Mouse (Mus musculus) G1E-ER4 (cell line): ENCODE data around the gene Gcnt2. TPM values are rescaled to one million over a fixed set of nuclear protein-coding genes. Genes with fewer than 3 reads are reported as not detected.

Source experiments
- GATA1 ChIP-seq: IDR thresholded peaks from one replicate; pipeline ENCODE4 v1.8.0; 2012; ENCODE audit warnings: low read length, inconsistent platforms
- polyA plus RNA-seq: library from polyadenylated mRNA; stranded (reverse); fragments of >175 nt; gene quantifications from 2 replicates; pipeline ENCODE4 v1.2.3, GENCODE M21; 2012

The Gcnt2 gene
- polyA plus RNA-seq, 1 experiment: not detected

- no peak for TF ChIP-seq GATA1
Measured at GRCm38 (mm10) chr13:40856786-40857185, 2.8 kb upstream of the Gcnt2 start.

DNA sequence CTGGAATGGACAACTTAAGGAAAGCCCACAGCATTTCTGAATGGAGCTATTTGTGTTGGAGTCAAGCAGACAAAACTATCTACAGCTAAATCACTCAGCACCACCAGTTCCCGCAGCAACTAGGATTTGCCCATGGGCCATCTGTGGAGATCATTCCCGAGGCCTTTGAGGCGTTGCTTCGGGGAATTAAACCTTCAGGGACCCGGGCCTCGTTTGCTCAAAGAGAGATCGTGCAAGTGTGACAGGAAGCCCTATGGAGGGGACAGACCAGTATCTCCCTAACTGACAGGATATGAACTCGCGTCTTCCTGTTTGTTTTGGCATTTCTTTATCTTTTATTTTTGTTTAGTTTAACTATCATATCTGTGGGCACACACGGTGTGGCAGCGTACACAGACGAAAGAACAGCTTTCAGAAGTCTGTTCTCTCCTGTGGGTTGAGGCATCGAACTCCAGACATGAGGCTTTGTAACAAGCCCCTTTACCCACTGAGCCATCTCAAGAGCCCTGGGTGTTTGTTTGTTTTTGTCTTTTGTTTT is 2.2 kb upstream of the Gcnt2 start:
- no peak for TF ChIP-seq GATA1

DNA sequence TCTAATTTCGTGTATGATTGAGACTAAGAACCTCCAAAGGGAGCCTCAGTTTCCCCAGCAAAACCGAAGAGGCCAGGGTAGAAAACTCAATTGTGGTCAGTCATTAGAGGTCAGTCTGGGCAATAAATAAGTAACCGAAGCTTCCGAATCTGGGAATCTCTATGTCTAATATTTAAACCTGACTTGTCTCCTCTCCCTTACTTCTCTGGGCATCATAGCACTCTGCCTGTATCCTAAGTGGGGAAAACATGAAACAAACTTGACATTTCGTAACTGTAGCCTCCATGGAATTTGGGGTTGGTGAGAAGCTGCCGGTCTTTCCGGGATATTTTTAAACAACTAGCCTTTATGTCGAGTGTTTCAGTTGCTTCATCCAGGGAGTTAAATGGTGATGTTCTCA is 329 bp upstream of the Gcnt2 start:
- TF ChIP-seq GATA1: no peak

- TF ChIP-seq GATA1: no peak
Measured at GRCm38 (mm10) chr13:40863006-40863405, 3.5 kb downstream of the Gcnt2 start.

- TF ChIP-seq GATA1: no peak
Measured at GRCm38 (mm10) chr13:40868844-40869587, 9.5 kb downstream of the Gcnt2 start.

DNA sequence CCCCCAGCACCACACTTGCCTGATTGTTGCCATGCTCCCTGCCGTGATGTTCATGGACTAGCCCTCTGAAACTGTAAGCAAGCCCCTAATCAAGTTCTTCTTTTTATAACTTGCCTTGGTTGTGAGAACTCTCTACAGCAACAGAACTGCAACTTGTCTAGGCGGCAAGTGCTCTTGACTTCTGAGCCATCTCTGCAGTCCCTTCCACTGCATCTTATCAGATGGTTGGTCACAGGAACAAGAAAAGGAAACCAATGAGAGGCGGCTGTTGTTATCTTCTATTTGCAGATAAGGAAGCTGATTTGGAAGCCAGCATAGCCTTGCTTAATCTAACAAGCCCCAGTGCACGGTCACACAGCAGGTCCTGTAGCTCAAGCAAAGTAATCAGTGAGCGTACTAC is 14.5 kb downstream of the Gcnt2 start:
- TF ChIP-seq GATA1: no peak

- no peak for TF ChIP-seq GATA1
Measured at GRCm38 (mm10) chr13:40875415-40875814, 15.9 kb downstream of the Gcnt2 start.

DNA sequence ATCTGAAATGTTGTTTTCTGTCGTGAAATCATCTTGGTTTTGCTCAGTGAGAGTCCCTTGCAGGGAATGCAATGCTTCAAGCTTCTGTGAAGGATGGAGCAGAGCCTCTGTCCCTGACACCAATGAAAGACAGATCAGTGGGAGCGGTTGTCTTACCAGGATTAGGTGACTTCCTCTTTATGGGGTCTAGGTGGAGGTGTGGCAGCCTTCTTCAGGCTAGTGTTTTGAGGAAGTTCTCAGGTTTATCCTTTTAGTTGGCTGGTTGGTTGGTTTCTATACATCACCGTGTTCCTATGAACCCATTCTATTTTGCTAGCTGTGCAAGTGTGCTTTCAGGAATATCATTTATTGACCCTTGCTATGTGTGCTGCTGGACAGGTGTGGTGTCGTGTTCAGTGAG is 18.0 kb downstream of the Gcnt2 start:
- no peak for TF ChIP-seq GATA1

DNA sequence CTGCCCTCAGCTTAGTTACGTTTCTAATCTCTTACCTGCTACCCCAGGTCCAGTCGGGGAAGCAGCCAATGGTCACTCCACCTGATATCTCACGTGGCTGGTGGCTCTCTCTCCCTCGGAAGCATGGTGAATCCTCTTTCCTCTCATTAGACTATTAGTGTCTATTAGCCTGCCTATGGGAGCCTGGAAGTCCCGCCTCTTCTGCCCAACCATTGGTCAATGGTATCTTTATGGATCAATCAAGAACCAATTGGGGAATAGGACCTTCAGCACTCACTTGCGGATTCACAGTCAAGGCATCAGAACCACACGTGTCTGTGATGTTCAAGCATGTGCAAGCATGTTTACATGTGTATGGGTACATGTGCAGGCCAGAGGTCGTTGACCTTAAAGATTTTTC is 21.0 kb downstream of the Gcnt2 start:
- TF ChIP-seq GATA1: no peak

DNA sequence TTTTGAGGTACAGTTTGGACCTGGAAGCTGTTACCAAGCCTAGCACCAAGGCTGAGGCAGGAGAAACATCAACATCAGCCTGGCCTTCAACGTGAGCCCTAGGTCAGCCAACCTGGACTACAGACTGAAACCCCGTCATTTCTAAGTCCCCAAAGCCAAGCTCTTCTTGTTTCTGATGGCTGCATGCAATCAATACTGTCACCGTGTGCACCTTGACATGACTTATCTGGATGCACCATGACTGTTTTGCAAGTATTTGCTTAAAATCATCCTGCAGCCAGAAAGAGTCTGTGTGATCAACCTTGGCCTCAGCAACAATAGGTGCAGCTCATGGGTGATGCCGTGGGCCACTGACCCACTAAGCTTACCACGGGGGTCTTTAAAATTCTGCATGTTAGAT is 23.1 kb downstream of the Gcnt2 start:
- TF ChIP-seq GATA1: no peak

- TF ChIP-seq GATA1: no peak
Measured at GRCm38 (mm10) chr13:40883903-40884302, 24.3 kb downstream of the Gcnt2 start.

- TF ChIP-seq GATA1: no peak
Measured at GRCm38 (mm10) chr13:40884878-40885277, 25.3 kb downstream of the Gcnt2 start.

GRCm38 (mm10) chr13:40885935-40886642 is 26.5 kb downstream of the Gcnt2 start:
- no peak for TF ChIP-seq GATA1

GRCm38 (mm10) chr13:40886643-40887381 is 27.3 kb downstream of the Gcnt2 start:
- TF ChIP-seq GATA1: no peak

- TF ChIP-seq GATA1: no peak
Measured at GRCm38 (mm10) chr13:40890595-40890994, 31.0 kb downstream of the Gcnt2 start.

GRCm38 (mm10) chr13:40892043-40892442 is 32.5 kb downstream of the Gcnt2 start:
- TF ChIP-seq GATA1: no peak
